Mouse (Mus musculus): ENCODE measurements at regions not wholly inside any gene's neighbourhood (a gene's known extent, or its start where the extent isn't known, plus 50 kb on each side); places are given as distances from the start of the nearest gene placed in this dataset.

DNA sequence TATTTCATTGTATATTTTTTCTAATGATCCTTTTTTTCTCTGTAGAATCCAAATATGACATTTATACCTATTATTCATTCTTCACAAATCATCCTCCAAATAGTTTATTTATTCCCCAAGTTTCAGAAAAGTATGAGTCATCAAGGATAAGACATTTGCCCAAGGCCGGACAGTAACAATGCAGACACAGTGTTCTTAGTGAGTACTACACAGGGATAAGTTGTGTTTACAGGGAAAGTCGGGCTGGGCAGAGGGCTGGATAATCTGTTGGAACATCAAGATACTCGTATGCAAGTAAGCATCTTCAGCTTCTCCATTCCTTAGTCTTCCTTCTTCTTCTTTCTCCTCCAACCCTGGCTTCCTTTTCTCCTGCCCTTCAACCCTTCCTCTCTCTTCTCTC, 500.9 kb upstream of the Got2 start:
- Histone ChIP-seq H3K27ac (ENCODE audit: insufficient read depth, low read depth) (no peak overlapping the region), H3K4me1 (ENCODE audit: control insufficient read depth in 1 of 2, insufficient read depth in 2 of 2) (no peaks in the 10 kb centered on the region), H3K79me2 (replicated peaks; ENCODE audit: control insufficient read depth, extremely low read depth, insufficient read depth, poor library complexity, severe bottlenecking) (no peaks in the 10 kb centered on the region), H3K36me3 (replicated peaks in 1 of 2; ENCODE audit: control insufficient read depth in 1 of 2, insufficient read depth in 1 of 2, low read length in 1 of 2) (no peaks in the 10 kb centered on the region), H3K4me2 (ENCODE audit: insufficient read depth, low read depth, poor library complexity, severe bottlenecking) (no peak overlapping the region), H3K27me3 (replicated peaks) (no peaks in the 10 kb centered on the region), H3K4me3 (replicated peaks in 1 of 3; ENCODE audit: low read depth in 2 of 3, low read length in 2 of 3, poor library complexity in 1 of 3) (no peak overlapping the region), H3K9me3 (replicated peaks; ENCODE audit: low read length) (peaks cover 14% of the 10 kb centered on the region), H3K9ac (ENCODE audit: insufficient read depth, low read depth) (no peak overlapping the region)
- TF ChIP-seq SIN3A (IDR thresholded peaks at IDR 0.05; ENCODE audit: low read length) (no peak), TCF12 (IDR thresholded peaks at IDR 0.05; ENCODE audit: low read depth, low read length) (no peak), PAX5 (IDR thresholded peaks at IDR 0.05; ENCODE audit: low read length) (no peak), POLR2AphosphoS2 (IDR thresholded peaks at IDR 0.05; ENCODE audit: low read depth, low read length) (no peak), TBP (conservative IDR thresholded peaks at IDR 0.05; ENCODE audit: low read depth, low read length) (no peak), ZMIZ1 (IDR thresholded peaks at IDR 0.05; ENCODE audit: low read depth, low read length) (no peak), MEF2A (IDR thresholded peaks at IDR 0.05; ENCODE audit: borderline replicate concordance, low read depth, low read length) (no peak), SMC3 (IDR thresholded peaks at IDR 0.05; ENCODE audit: low read depth, low read length) (no peak), E2F4 (IDR thresholded peaks at IDR 0.05; ENCODE audit: insufficient replicate concordance, low read depth, low read length) (no peak), GABPA (IDR thresholded peaks at IDR 0.05; ENCODE audit: insufficient replicate concordance, low read depth, low read length) (no peak), JUN (IDR thresholded peaks at IDR 0.05; ENCODE audit: insufficient read depth, low read depth, low read length) (no peak)
- dilution Hi-C loops (cut with MboI; ENCODE audit: extremely low pct_ligation_motif_present, extremely low pct_unique_long_range_greater_than_20kb, low sequenced_read_pairs), result no loop called here
- DNase-seq (ENCODE audit: extremely low read depth), result no peak
- in situ Hi-C loops (cut with MboI; ENCODE audit: low pct_ligation_motif_present, low pct_unique_long_range_greater_than_20kb, low sequenced_read_pairs), result no loop called here

DNA sequence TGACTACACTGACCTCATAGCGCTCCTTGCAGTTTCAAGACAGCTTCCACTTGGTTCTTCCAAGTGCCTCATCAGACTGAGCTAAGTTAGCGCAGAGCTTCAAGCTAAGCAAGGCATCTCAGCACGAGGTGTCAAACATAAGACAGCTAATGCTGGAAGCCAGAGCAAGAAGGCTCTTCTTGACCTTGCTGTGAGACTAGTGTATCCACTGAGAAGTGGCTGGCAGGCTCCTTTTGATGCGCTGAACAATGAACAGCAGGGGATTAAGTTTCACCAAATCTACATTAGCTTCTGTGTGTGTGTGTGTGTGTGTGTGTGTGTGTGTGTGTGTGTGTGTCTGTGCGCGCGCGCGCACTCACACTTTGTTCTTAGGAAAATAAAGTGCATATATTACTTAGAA, 482.2 kb upstream of the Got2 start:
- in situ Hi-C loops (cut with MboI; ENCODE audit: low pct_ligation_motif_present, low pct_unique_long_range_greater_than_20kb, low sequenced_read_pairs), result no loop called here
- H3K79me2 ChIP-seq (replicated peaks; ENCODE audit: control insufficient read depth, extremely low read depth, insufficient read depth, poor library complexity, severe bottlenecking), result no peaks in the 10 kb centered on the region
- H3K4me2 ChIP-seq (ENCODE audit: insufficient read depth, low read depth, poor library complexity, severe bottlenecking), result no peak overlapping the region
- DNase-seq (ENCODE audit: extremely low read depth), result no peak
- no peak for TF ChIP-seq ZKSCAN1 (IDR thresholded peaks at IDR 0.05; ENCODE audit: borderline replicate concordance, low read depth, low read length)
- TF ChIP-seq SMC3 (IDR thresholded peaks at IDR 0.05; ENCODE audit: low read depth, low read length), result no peak
- TF ChIP-seq JUN (IDR thresholded peaks at IDR 0.05; ENCODE audit: insufficient read depth, low read depth, low read length), result no peak
- no peak for TF ChIP-seq ZNF384 (IDR thresholded peaks at IDR 0.05; ENCODE audit: low read depth, low read length)
- no peak for TF ChIP-seq JUND (conservative IDR thresholded peaks at IDR 0.05; ENCODE audit: low read depth, low read length)
- no peak for TF ChIP-seq ETS1 (conservative IDR thresholded peaks at IDR 0.05; ENCODE audit: low read depth, low read length)
- TF ChIP-seq POLR2A (IDR thresholded peaks at IDR 0.05; ENCODE audit: low read depth, low read length), result no peak
- TF ChIP-seq HCFC1 (IDR thresholded peaks at IDR 0.05; ENCODE audit: low read depth, low read length), result no peak
- TF ChIP-seq POLR2AphosphoS2 (IDR thresholded peaks at IDR 0.05; ENCODE audit: low read depth, low read length), result no peak
- no peak for TF ChIP-seq NRF1 (IDR thresholded peaks at IDR 0.05; ENCODE audit: low read depth, low read length)
- no peak for TF ChIP-seq UBTF (IDR thresholded peaks at IDR 0.05; ENCODE audit: low read depth, low read length)
- no peak for TF ChIP-seq ZMIZ1 (IDR thresholded peaks at IDR 0.05; ENCODE audit: low read depth, low read length)
- H3K9ac ChIP-seq (ENCODE audit: insufficient read depth, low read depth), result no peak overlapping the region
- H3K27me3 ChIP-seq (replicated peaks), result no peaks in the 10 kb centered on the region
- H3K4me3 ChIP-seq (replicated peaks in 1 of 3; ENCODE audit: low read depth in 2 of 3, low read length in 2 of 3, poor library complexity in 1 of 3), result no peak overlapping the region
- peaks cover 7% of the 10 kb centered on the region for H3K9me3 ChIP-seq (replicated peaks; ENCODE audit: low read length)
- dilution Hi-C loops (cut with MboI; ENCODE audit: extremely low pct_ligation_motif_present, extremely low pct_unique_long_range_greater_than_20kb, low sequenced_read_pairs), result no loop called here
- H3K36me3 ChIP-seq (replicated peaks in 1 of 2; ENCODE audit: control insufficient read depth in 1 of 2, insufficient read depth in 1 of 2, low read length in 1 of 2), result no peaks in the 10 kb centered on the region
- no peaks in the 10 kb centered on the region for H3K4me1 ChIP-seq (ENCODE audit: control insufficient read depth in 1 of 2, insufficient read depth in 2 of 2)
- no peak overlapping the region for H3K27ac ChIP-seq (ENCODE audit: insufficient read depth, low read depth)

Measured in CH12.LX (cell line).